ENCODE assay signal across 8 mouse cellular contexts in genomic region chrX:71816931-71817361, GRCm38 (mm10). TPM values are rescaled to one million over a fixed set of nuclear protein-coding genes. Genes with fewer than 3 reads are reported as not detected.
DNase-seq lines count a peak whose midpoint lies in the region; ATAC-seq and TF ChIP-seq lines count a peak whose summit lies in the region.

No protein-coding gene starts in this region.

- H3K36me3 ChIP-seq in kidney, postnatal 0 days (ENCODE audit: insufficient read depth, low read length) = no peaks in the 10 kb centered on the region
- H3K36me3 ChIP-seq in forebrain, embryonic 15.5 days = no peaks in the 10 kb centered on the region

- no peaks in the 10 kb centered on the region for H3K9me3 ChIP-seq in kidney, postnatal 0 days (replicated peaks; ENCODE audit: low read length)
- H3K9me3 ChIP-seq in forebrain, embryonic 15.5 days = no peaks in the 10 kb centered on the region

- H3K4me1 ChIP-seq in kidney, postnatal 0 days (replicated peaks; ENCODE audit: insufficient read depth, low read length) = no peaks in the 10 kb centered on the region
- peaks cover 10% of the 10 kb centered on the region for H3K4me1 ChIP-seq in forebrain, embryonic 15.5 days

- no peak for TF ChIP-seq CTCF in kidney, postnatal 0 days (IDR thresholded peaks at IDR 0.05; ENCODE audit: low read depth)

- peak overlapping the region; percentile 64 for H3K4me3 ChIP-seq in kidney, postnatal 0 days (replicated peaks; ENCODE audit: low read depth, low read length)
- H3K4me3 ChIP-seq in forebrain, embryonic 15.5 days = peak overlapping the region; percentile 64

- peak overlapping the region; percentile 54 for H3K4me2 ChIP-seq in kidney, postnatal 0 days (ENCODE audit: low read length)
- peak overlapping the region; percentile 50 for H3K4me2 ChIP-seq in forebrain, embryonic 15.5 days (replicated peaks)

- H3K9ac ChIP-seq in kidney, postnatal 0 days (ENCODE audit: low read depth, low read length) = peak overlapping the region; percentile 71
- peak overlapping the region; percentile 71 for H3K9ac ChIP-seq in forebrain, embryonic 15.5 days (replicated peaks)

- WGBS in kidney, postnatal 0 days = 25% methylated on average over 14 of the region's 14 CpGs
- 20% methylated on average over 14 of the region's 14 CpGs for WGBS in forebrain, embryonic 15.5 days

- ATAC-seq in kidney, postnatal 0 days (replicated peaks; ENCODE audit: low FRiP score, low read depth) = peak; percentile 75
- ATAC-seq in forebrain, embryonic 15.5 days (replicated peaks) = no peak; the same call in none of the 2 replicates

- H3K27me3 ChIP-seq in kidney, postnatal 0 days (ENCODE audit: insufficient read depth, low read length) = no peaks in the 10 kb centered on the region
- no peaks in the 10 kb centered on the region for H3K27me3 ChIP-seq in forebrain, embryonic 15.5 days

- H3K27ac ChIP-seq in kidney, postnatal 0 days = peak overlapping the region; percentile 85
- H3K27ac ChIP-seq in forebrain, embryonic 15.5 days (replicated peaks) = peak overlapping the region; percentile 89

- DNase-seq in kidney, postnatal 0 days (ENCODE audit: low spot score) = no peak
- DNase-seq in kidney, postnatal 10 days = no peak
- peak; percentile 22 for DNase-seq in R1 (ENCODE audit: low read depth, low spot score)
- peak; percentile 1 for DNase-seq in lung, postnatal 14 days
- no peak for DNase-seq in B cell, adult 2 months
- DNase-seq in cerebellum, postnatal 25 days = no peak
- no peak for DNase-seq in embryo, embryonic 9.5 days (ENCODE audit: extremely low spot score)

RNA-seq across cellular contexts. Expression of gene Vma21, which starts 1.2 kb away (rescaled TPM):
- polyA plus RNA-seq in kidney, postnatal 0 days (2015; fragmentation: Nextera tagmentation; extraction: Ambion mirVana) = 56.5 and 62.6 TPM in 2 replicates
- polyA plus RNA-seq in forebrain, embryonic 15.5 days (2015; fragmentation: Nextera tagmentation; extraction: Ambion mirVana) = 51.7 and 52.1 TPM in 2 replicates

Comparison
In these comparisons a context has a peak if more than half of its experiments do, and no peak if none do; other contexts are left out.
1. DNase-seq: peak in R1 (single experiment) and lung, postnatal 14 days (single experiment); none in kidney, postnatal 0 days (single experiment), kidney, postnatal 10 days (single experiment), B cell, adult 2 months (0 of 2), cerebellum, postnatal 25 days (0 of 2) and embryo, embryonic 9.5 days (single experiment).